Mouse (Mus musculus): ENCODE results near the gene Klk4. TPM values are rescaled to one million over a fixed set of nuclear protein-coding genes. Genes with fewer than 3 reads are reported as not detected.
A peak's percentile ranks its signal among the peaks of the same experiment; 100 is the strongest.

Gene Klk4
- polyA plus RNA-seq (2015; fragmentation: Nextera tagmentation; extraction: Ambion mirVana) = not detected in 2 replicates

GRCm38 (mm10) chr7:43880912-43881311 lies at the start of gene Klk4:
Gene Klk4, plus strand, starts transcription at chr7:43881160.
- ATAC-seq (ENCODE audit: low read depth) (no peak), DNase-seq (no peak)
- Histone ChIP-seq H3K4me3 (replicated peaks) (no peak within 1 kb of the TSS), H3K4me2 (no peak within 1 kb of the TSS), H3K27me3 (peaks cover 4% of the 10 kb centered on the region; the same call in 1 of the 2 replicates), H3K36me3 (no peaks in the 10 kb centered on the region), H3K4me1 (replicated peaks) (no peaks in the 10 kb centered on the region), H3K9ac (no peak within 1 kb of the TSS), H3K27ac (no peak within 1 kb of the TSS), H3K9me3 (replicated peaks) (no peaks in the 10 kb centered on the region)
- whole genome bisulfite sequencing (ENCODE audit: insufficient replicate concordance) = 16% methylated on average over 3 of the region's 3 CpGs

GRCm38 (mm10) chr7:43841701-43842100 lies 39.3 kb upstream of the Klk4 start, which contains the start of gene Klk5:
Gene Klk5, plus strand, starts transcription at chr7:43841971.
- Histone ChIP-seq H3K4me2 (no peak within 1 kb of the TSS), H3K4me1 (replicated peaks) (no peaks in the 10 kb centered on the region), H3K4me3 (replicated peaks) (no peak within 1 kb of the TSS), H3K27ac (no peak within 1 kb of the TSS), H3K27me3 (no peaks in the 10 kb centered on the region), H3K9ac (no peak within 1 kb of the TSS), H3K36me3 (no peaks in the 10 kb centered on the region), H3K9me3 (replicated peaks) (no peaks in the 10 kb centered on the region)
- 32% methylated on average over 3 of the region's 3 CpGs for whole genome bisulfite sequencing (ENCODE audit: insufficient replicate concordance)
- ATAC-seq (ENCODE audit: low read depth) (no peak), DNase-seq (no peak)

GRCm38 (mm10) chr7:43843801-43844200 lies 37.2 kb upstream of the Klk4 start:
- no peak for ATAC-seq (ENCODE audit: low read depth)
- no peaks in the 10 kb centered on the region for H3K27me3 ChIP-seq
- no peaks in the 10 kb centered on the region for H3K9me3 ChIP-seq (replicated peaks)
- H3K27ac ChIP-seq = no peak overlapping the region
- no peak overlapping the region for H3K4me3 ChIP-seq (replicated peaks)
- WGBS (ENCODE audit: insufficient replicate concordance) = 64% methylated on average over 4 of the region's 4 CpGs
- H3K4me2 ChIP-seq = no peak overlapping the region
- H3K9ac ChIP-seq = no peak overlapping the region
- H3K4me1 ChIP-seq (replicated peaks) = no peaks in the 10 kb centered on the region
- no peak for DNase-seq
- H3K36me3 ChIP-seq = no peaks in the 10 kb centered on the region

GRCm38 (mm10) chr7:43851616-43852015 lies 29.3 kb upstream of the Klk4 start:
- H3K36me3 ChIP-seq = no peaks in the 10 kb centered on the region
- H3K27ac ChIP-seq = no peak overlapping the region
- 74% methylated on average over 6 of the region's 6 CpGs for WGBS (ENCODE audit: insufficient replicate concordance)
- ATAC-seq (ENCODE audit: low read depth) (no peak), DNase-seq (no peak)
- H3K4me1 ChIP-seq (replicated peaks) = no peaks in the 10 kb centered on the region
- H3K4me2 ChIP-seq = no peak overlapping the region
- H3K9me3 ChIP-seq (replicated peaks) = no peaks in the 10 kb centered on the region
- no peak overlapping the region for H3K4me3 ChIP-seq (replicated peaks)
- no peak overlapping the region for H3K9ac ChIP-seq
- no peaks in the 10 kb centered on the region for H3K27me3 ChIP-seq

GRCm38 (mm10) chr7:43854642-43855380 lies 26.1 kb upstream of the Klk4 start:
- no peak overlapping the region for H3K4me3 ChIP-seq (replicated peaks)
- H3K36me3 ChIP-seq = no peaks in the 10 kb centered on the region
- ATAC-seq (ENCODE audit: low read depth) (no peak), DNase-seq (no peak)
- H3K9me3 ChIP-seq (replicated peaks) = no peaks in the 10 kb centered on the region
- no peak overlapping the region for H3K27ac ChIP-seq
- H3K4me2 ChIP-seq = no peak overlapping the region
- no peaks in the 10 kb centered on the region for H3K4me1 ChIP-seq (replicated peaks)
- no peaks in the 10 kb centered on the region for H3K27me3 ChIP-seq
- 61% methylated on average over 9 of the region's 9 CpGs for WGBS (ENCODE audit: insufficient replicate concordance)
- no peak overlapping the region for H3K9ac ChIP-seq

GRCm38 (mm10) chr7:43855709-43856108 lies 25.3 kb upstream of the Klk4 start:
- DNase-seq = no peak
- no peaks in the 10 kb centered on the region for H3K9me3 ChIP-seq (replicated peaks)
- H3K4me1 ChIP-seq (replicated peaks) = no peaks in the 10 kb centered on the region
- no peak overlapping the region for H3K4me3 ChIP-seq (replicated peaks)
- no peak for ATAC-seq (ENCODE audit: low read depth)
- no peak overlapping the region for H3K27ac ChIP-seq
- no peak overlapping the region for H3K9ac ChIP-seq
- H3K27me3 ChIP-seq = no peaks in the 10 kb centered on the region
- H3K36me3 ChIP-seq = no peaks in the 10 kb centered on the region
- H3K4me2 ChIP-seq = no peak overlapping the region
- WGBS (ENCODE audit: insufficient replicate concordance) = 42% methylated on average over 3 of the region's 3 CpGs

GRCm38 (mm10) chr7:43856307-43856706 lies 24.7 kb upstream of the Klk4 start:
- no peaks in the 10 kb centered on the region for H3K4me1 ChIP-seq (replicated peaks)
- no peak overlapping the region for H3K4me3 ChIP-seq (replicated peaks)
- H3K36me3 ChIP-seq = no peaks in the 10 kb centered on the region
- no peak for ATAC-seq (ENCODE audit: low read depth)
- no peaks in the 10 kb centered on the region for H3K9me3 ChIP-seq (replicated peaks)
- H3K27ac ChIP-seq = no peak overlapping the region
- no peaks in the 10 kb centered on the region for H3K27me3 ChIP-seq
- no peak overlapping the region for H3K9ac ChIP-seq
- 54% methylated on average over 7 of the region's 7 CpGs for WGBS (ENCODE audit: insufficient replicate concordance)
- DNase-seq = no peak
- no peak overlapping the region for H3K4me2 ChIP-seq

GRCm38 (mm10) chr7:43857501-43857900 lies 23.5 kb upstream of the Klk4 start:
- no peaks in the 10 kb centered on the region for H3K27me3 ChIP-seq
- no peak overlapping the region for H3K27ac ChIP-seq
- H3K9me3 ChIP-seq (replicated peaks) = no peaks in the 10 kb centered on the region
- no peak overlapping the region for H3K4me2 ChIP-seq
- H3K36me3 ChIP-seq = no peaks in the 10 kb centered on the region
- no peaks in the 10 kb centered on the region for H3K4me1 ChIP-seq (replicated peaks)
- 71% methylated on average over 12 of the region's 12 CpGs for WGBS (ENCODE audit: insufficient replicate concordance)
- no peak overlapping the region for H3K4me3 ChIP-seq (replicated peaks)
- DNase-seq (no peak), ATAC-seq (ENCODE audit: low read depth) (no peak)
- no peak overlapping the region for H3K9ac ChIP-seq

GRCm38 (mm10) chr7:43860411-43860810 lies 20.5 kb upstream of the Klk4 start:
- Histone ChIP-seq H3K27me3 (no peaks in the 10 kb centered on the region), H3K4me3 (replicated peaks) (no peak overlapping the region), H3K9ac (no peak overlapping the region), H3K9me3 (replicated peaks) (no peaks in the 10 kb centered on the region), H3K4me1 (replicated peaks) (no peaks in the 10 kb centered on the region), H3K4me2 (no peak overlapping the region), H3K27ac (no peak overlapping the region), H3K36me3 (no peaks in the 10 kb centered on the region)
- ATAC-seq (ENCODE audit: low read depth) (no peak), DNase-seq (no peak)
- 75% methylated on average over 8 of the region's 8 CpGs for WGBS (ENCODE audit: insufficient replicate concordance)

- peak; percentile 8 for DNase-seq
- Histone ChIP-seq H3K4me1 (replicated peaks) (no peaks in the 10 kb centered on the region), H3K27ac (no peak overlapping the region), H3K9ac (no peak overlapping the region), H3K4me3 (replicated peaks) (no peak overlapping the region), H3K9me3 (replicated peaks) (no peaks in the 10 kb centered on the region), H3K4me2 (no peak overlapping the region), H3K27me3 (no peaks in the 10 kb centered on the region), H3K36me3 (no peaks in the 10 kb centered on the region)
- WGBS (ENCODE audit: insufficient replicate concordance) = 7% methylated on average over 10 of the region's 10 CpGs
- ATAC-seq (ENCODE audit: low read depth) = no peak
Measured at GRCm38 (mm10) chr7:43873237-43873636, 7.7 kb upstream of the Klk4 start.

- Histone ChIP-seq H3K9me3 (replicated peaks) (no peaks in the 10 kb centered on the region), H3K27me3 (no peaks in the 10 kb centered on the region), H3K4me2 (no peak overlapping the region), H3K4me1 (replicated peaks) (no peaks in the 10 kb centered on the region), H3K4me3 (replicated peaks) (no peak overlapping the region), H3K27ac (no peak overlapping the region), H3K9ac (no peak overlapping the region), H3K36me3 (no peaks in the 10 kb centered on the region)
- 50% methylated on average over 3 of the region's 3 CpGs for WGBS (ENCODE audit: insufficient replicate concordance)
- ATAC-seq (ENCODE audit: low read depth) (no peak), DNase-seq (no peak)
Measured at GRCm38 (mm10) chr7:43873674-43874073, 7.3 kb upstream of the Klk4 start.

GRCm38 (mm10) chr7:43874868-43875375 lies 6.0 kb upstream of the Klk4 start:
- no peaks in the 10 kb centered on the region for H3K9me3 ChIP-seq (replicated peaks)
- H3K4me3 ChIP-seq (replicated peaks) = no peak overlapping the region
- H3K4me1 ChIP-seq (replicated peaks) = no peaks in the 10 kb centered on the region
- WGBS (ENCODE audit: insufficient replicate concordance) = 74% methylated on average over 6 of the region's 6 CpGs
- no peak overlapping the region for H3K4me2 ChIP-seq
- DNase-seq (no peak), ATAC-seq (ENCODE audit: low read depth) (no peak)
- H3K27me3 ChIP-seq = no peaks in the 10 kb centered on the region
- no peak overlapping the region for H3K9ac ChIP-seq
- H3K27ac ChIP-seq = no peak overlapping the region
- H3K36me3 ChIP-seq = no peaks in the 10 kb centered on the region

Data from liver, embryonic 13.5 days (tissue).